Mouse (Mus musculus) midbrain, postnatal 0 days (tissue): ENCODE measurements around the gene Xylt2. TPM values are rescaled to one million over a fixed set of nuclear protein-coding genes. Genes with fewer than 3 reads are reported as not detected.

Experiments used
- ATAC-seq: fragments of 200-750 bp; cut with Nextera tagmentation; 2 replicates; pipeline ENCODE4 v1.8.0; 2017; ENCODE audit warnings: moderate number of reproducible peaks, mild to moderate bottlenecking, moderate TSS enrichment, moderate library complexity; ENCODE audit not compliant: low FRiP score
- DNase-seq: peaks from one replicate; pipeline ENCODE4 v3.0.0-alpha.2; 2015; ENCODE audit warnings: low spot score
- H3K27ac ChIP-seq: fragments of 300-500 bp; sonication (generic); 2 replicates; pipeline ENCODE4 v1.5.1; 2014; ENCODE audit warnings: low read depth, mild to moderate bottlenecking, low read length, mixed read lengths
- H3K27me3 ChIP-seq: fragments of 300-500 bp; sonication (generic); 2 replicates; pipeline ENCODE4 v1.6.1; 2014; ENCODE audit warnings: low read length, control low read depth, mixed read lengths; ENCODE audit not compliant: insufficient read depth
- H3K36me3 ChIP-seq: fragments of 300-500 bp; sonication (generic); 2 replicates; pipeline ENCODE4 v1.6.1; 2014; ENCODE audit warnings: low read length, control low read depth, mixed read lengths; ENCODE audit not compliant: insufficient read depth
- H3K4me1 ChIP-seq: fragments of 300-500 bp; sonication (generic); 2 replicates; pipeline ENCODE4 v1.6.1; 2014; ENCODE audit warnings: mild to moderate bottlenecking, control low read depth, antibody characterized with exemption, low read length, mixed read lengths; ENCODE audit not compliant: insufficient read depth
- H3K4me2 ChIP-seq: fragments of 300-500 bp; sonication (generic); 2 replicates; pipeline ENCODE4 v1.6.1; 2014; ENCODE audit warnings: low read depth, mild to moderate bottlenecking, low read length, mixed read lengths; ENCODE audit not compliant: poor library complexity, severe bottlenecking
- H3K4me3 ChIP-seq: fragments of 300-500 bp; sonication (generic); 2 replicates; pipeline ENCODE4 v1.5.1; 2014; ENCODE audit warnings: low read depth, mild to moderate bottlenecking, low read length, moderate library complexity
- H3K9ac ChIP-seq: fragments of 300-500 bp; sonication (generic); replicated peaks from 2 replicates; pipeline ENCODE4 v1.6.1; 2014; ENCODE audit warnings: mild to moderate bottlenecking, low read length, moderate library complexity, mixed read lengths; ENCODE audit not compliant: poor library complexity, severe bottlenecking
- H3K9me3 ChIP-seq: fragments of 300-500 bp; sonication (generic); 2 replicates; pipeline ENCODE4 v1.6.1; 2016; ENCODE audit warnings: low read length, control low read depth
- CTCF ChIP-seq: IDR thresholded peaks from 2 replicates; pipeline ENCODE4 v1.5.1; 2016; ENCODE audit warnings: antibody characterized with exemption, mild to moderate bottlenecking
- WGBS: fragments of 180-500 bp; shearing (Covaris S2); extraction: QIAGEN DNeasy Blood & Tissue Kit; methylation state at CpG from one replicate; pipeline ENCODE4 v1.1.7; 2014; 5-methylcytosine and 5-hydroxymethylcytosine counted together
- polyA plus RNA-seq: library from polyadenylated mRNA; unstranded; fragments of >200 nt; fragmentation: Nextera tagmentation; extraction: Ambion mirVana; gene quantifications from 2 replicates; pipeline ENCODE4 v1.2.1, GENCODE M21; 2015
- total RNA-seq: library from RNA; depleted of rRNA; stranded (reverse); fragments of >200 nt; gene quantifications from 2 replicates; pipeline ENCODE4 v1.2.3, GENCODE M21; 2014

The Xylt2 gene
- total and polyA plus RNA-seq, 2 experiments from 2014 or later = 10.2 to 45.8 TPM

- DNase-seq (peak; percentile 89), ATAC-seq (peak; percentile 92)
- Histone ChIP-seq H3K27me3 (no peaks in the 10 kb centered on the region), H3K36me3 (peaks cover 17% of the 10 kb centered on the region), H3K27ac (peak within 1 kb of the TSS; percentile 73), H3K9me3 (no peaks in the 10 kb centered on the region), H3K4me2 (peak within 1 kb of the TSS; percentile 76), H3K4me3 (peak within 1 kb of the TSS; percentile 96), H3K9ac (peak within 1 kb of the TSS; percentile 91), H3K4me1 (peaks cover 4% of the 10 kb centered on the region)
- TF ChIP-seq CTCF = peak; percentile 97
- 7% methylated on average over 36 of the region's 41 CpGs for WGBS
These were observed 48.0 kb downstream of the Xylt2 start, which contains the start of gene Lrrc59 for GRCm38 (mm10) chr11:94629199-94629883. TSS of gene Lrrc59 (plus strand) at chr11:94629767.

DNA sequence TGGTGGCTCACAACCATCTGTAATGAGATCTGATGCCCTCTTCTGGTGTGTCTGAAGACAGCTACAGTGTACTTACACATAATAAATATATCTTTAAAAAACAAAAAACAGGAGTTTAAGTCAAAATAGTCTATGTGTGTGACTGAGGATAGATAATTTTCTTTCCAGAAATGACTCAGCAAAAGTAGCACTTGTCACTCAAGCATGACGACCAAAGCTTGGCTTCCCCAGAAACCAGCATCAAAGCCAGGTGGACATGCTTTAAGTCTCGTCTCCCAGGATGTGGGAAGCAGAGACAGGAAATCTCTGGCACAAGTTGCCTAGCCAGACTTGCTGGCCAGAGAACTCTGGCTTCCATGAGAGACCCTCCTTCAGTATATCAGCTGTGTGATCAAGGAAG lies 55.2 kb downstream of the Xylt2 start:
- ATAC-seq (no peak), DNase-seq (no peak)
- Histone ChIP-seq H3K4me2 (no peak overlapping the region), H3K27ac (no peak overlapping the region), H3K9ac (no peak overlapping the region), H3K9me3 (no peaks in the 10 kb centered on the region), H3K4me3 (no peak overlapping the region), H3K4me1 (no peaks in the 10 kb centered on the region), H3K27me3 (no peaks in the 10 kb centered on the region), H3K36me3 (no peaks in the 10 kb centered on the region)
- no peak for TF ChIP-seq CTCF
- 74% methylated on average over 2 of the region's 2 CpGs for whole genome bisulfite sequencing

- Histone ChIP-seq H3K9ac (no peak overlapping the region), H3K4me2 (no peak overlapping the region), H3K9me3 (no peaks in the 10 kb centered on the region), H3K4me1 (no peaks in the 10 kb centered on the region), H3K36me3 (no peaks in the 10 kb centered on the region), H3K4me3 (no peak overlapping the region), H3K27ac (no peak overlapping the region), H3K27me3 (no peaks in the 10 kb centered on the region)
- ATAC-seq = no peak
- no peak for DNase-seq
- 0 out of 2 replicates have a peak, but pooled peaks have one; percentile 21 for TF ChIP-seq CTCF
These were observed 55.9 kb downstream of the Xylt2 start for GRCm38 (mm10) chr11:94621458-94621852.

DNA sequence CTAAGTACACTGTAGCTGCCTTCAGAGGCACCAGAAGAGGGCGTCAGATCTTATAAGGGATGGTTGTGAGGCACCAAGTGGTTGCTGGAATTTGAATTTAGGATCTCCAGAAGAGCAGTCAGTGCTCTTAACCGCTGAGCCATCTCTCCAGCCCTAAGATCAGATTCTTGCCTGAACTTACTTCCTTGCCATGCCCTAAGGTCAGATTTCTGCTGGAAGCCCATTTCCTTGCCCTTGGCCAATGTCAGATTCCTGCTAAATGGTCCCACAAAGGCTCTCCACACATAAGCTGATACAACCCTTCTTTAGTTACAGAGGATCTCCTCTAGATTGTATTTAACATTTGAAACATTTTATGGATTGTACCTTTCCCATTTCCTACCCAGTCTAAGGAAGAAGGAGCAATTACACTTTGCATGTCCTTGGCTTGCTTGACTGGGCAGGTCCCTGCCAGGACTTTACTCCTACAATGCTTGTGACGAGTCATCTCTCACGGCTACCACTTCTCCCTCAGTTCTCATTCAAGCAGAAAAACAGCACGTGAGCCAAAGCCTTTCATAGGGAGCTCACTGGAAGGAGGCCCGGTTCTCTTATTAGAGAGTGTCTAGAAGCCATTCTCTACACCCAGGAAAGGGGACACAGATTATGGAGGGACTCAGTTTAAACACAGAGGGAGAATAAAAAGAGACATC lies 56.4 kb downstream of the Xylt2 start:
- Histone ChIP-seq H3K4me2 (no peak overlapping the region), H3K9me3 (no peaks in the 10 kb centered on the region), H3K36me3 (no peaks in the 10 kb centered on the region), H3K4me3 (no peak overlapping the region), H3K27ac (no peak overlapping the region), H3K4me1 (no peaks in the 10 kb centered on the region), H3K27me3 (no peaks in the 10 kb centered on the region), H3K9ac (no peak overlapping the region)
- TF ChIP-seq CTCF = no peak
- DNase-seq = peak; percentile 38
- ATAC-seq = no peak
- 51% methylated on average over 6 of the region's 6 CpGs for WGBS

DNA sequence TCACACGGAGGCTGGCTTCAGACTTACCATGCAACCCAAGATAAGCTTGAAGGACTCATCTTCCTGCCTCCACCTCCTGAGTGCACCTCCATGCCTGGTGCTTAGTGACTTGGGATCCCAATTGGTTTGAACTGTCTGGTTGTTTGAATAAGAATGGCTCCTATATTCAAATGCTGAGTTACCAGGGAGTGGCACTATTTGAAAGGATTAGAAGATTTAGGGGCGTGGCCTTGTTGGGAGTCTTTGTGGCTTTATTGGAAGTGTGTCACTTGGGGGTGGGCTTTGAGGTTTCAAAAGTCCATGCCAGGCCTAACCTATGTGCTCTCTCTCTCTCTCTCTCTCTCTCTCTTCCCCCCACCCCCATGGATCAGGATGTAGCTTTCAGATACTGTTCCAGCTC lies 59.7 kb downstream of the Xylt2 start:
- DNase-seq (no peak), ATAC-seq (no peak)
- no peak for TF ChIP-seq CTCF
- Histone ChIP-seq H3K9me3 (no peaks in the 10 kb centered on the region), H3K27me3 (no peaks in the 10 kb centered on the region; the same call in 1 of the 2 replicates), H3K9ac (no peak overlapping the region), H3K27ac (no peak overlapping the region), H3K36me3 (no peaks in the 10 kb centered on the region), H3K4me3 (no peak overlapping the region), H3K4me1 (no peaks in the 10 kb centered on the region), H3K4me2 (no peak overlapping the region)
- 93% methylated on average over 2 of the region's 2 CpGs for WGBS

GRCm38 (mm10) chr11:94615494-94615893 lies 61.8 kb downstream of the Xylt2 start:
- no peaks in the 10 kb centered on the region for H3K4me1 ChIP-seq
- no peak for ATAC-seq
- peak; percentile 22 for DNase-seq

More at GRCm38 (mm10) chr11:94615494-94615893, 61.8 kb downstream of the Xylt2 start:
- no peak overlapping the region for H3K4me2 ChIP-seq
- TF ChIP-seq CTCF = no peak
- WGBS = 12% methylated on average over 4 of the region's 4 CpGs
- no peaks in the 10 kb centered on the region for H3K36me3 ChIP-seq
- H3K4me3 ChIP-seq = no peak overlapping the region
- no peak overlapping the region for H3K27ac ChIP-seq
- no peaks in the 10 kb centered on the region for H3K9me3 ChIP-seq
- H3K27me3 ChIP-seq = no peaks in the 10 kb centered on the region; the same call in 1 of the 2 replicates
- H3K9ac ChIP-seq = no peak overlapping the region
